In the genomic region with DNA sequence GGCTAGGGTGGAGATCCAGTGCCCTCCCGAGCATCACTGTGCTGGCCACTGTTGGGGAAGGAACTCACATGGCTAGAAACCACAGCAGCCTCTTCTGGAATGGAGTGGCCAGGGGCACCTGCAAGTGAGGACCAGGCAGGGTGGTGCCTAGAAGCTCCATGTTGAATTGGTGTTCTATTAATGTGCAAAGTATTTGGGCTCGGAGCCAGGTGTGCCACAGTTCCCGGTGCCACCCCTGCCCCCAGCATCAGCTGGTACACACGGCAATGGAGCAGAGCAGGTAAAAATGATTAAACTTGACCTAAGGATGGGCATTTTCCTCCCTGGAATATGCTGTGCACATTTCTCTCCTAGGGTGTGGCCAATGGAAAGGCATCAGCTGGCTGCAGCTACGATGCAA, we compare ENCODE assay signal across 20 mouse cellular contexts. TPM values are rescaled to one million over a fixed set of nuclear protein-coding genes. Genes with fewer than 3 reads are reported as not detected.
DNase-seq lines count a peak whose midpoint lies in the region; ATAC-seq and TF ChIP-seq lines count a peak whose summit lies in the region.
"Had no signal": no experiment of that assay in that cellular context is flagged by ENCODE, and none has a peak within 500 bp of the region (broad histone marks: within the 10 kb centered on the region; RNA-seq: fewer than 3 reads in every experiment).

No protein-coding gene starts in this region.

- no peaks in the 10 kb centered on the region for H3K9me3 ChIP-seq in heart, embryonic 10.5 days
- no peaks in the 10 kb centered on the region for H3K9me3 ChIP-seq in kidney, postnatal 0 days (replicated peaks; ENCODE audit: low read length)
- no peaks in the 10 kb centered on the region for H3K9me3 ChIP-seq in kidney, embryonic 14.5 days (ENCODE audit: control insufficient read depth, low read length)
- H3K9me3 ChIP-seq: embryonic facial prominence, embryonic 15.5 days; forebrain, embryonic 10.5 days; heart, embryonic 12.5 days; hindbrain, embryonic 12.5 days had no signal

- WGBS in heart, embryonic 10.5 days: 86% methylated on average over 5 of the region's 5 CpGs
- 63% methylated on average over 5 of the region's 5 CpGs for WGBS in kidney, postnatal 0 days
- WGBS in kidney, embryonic 14.5 days: 89% methylated on average over 5 of the region's 5 CpGs

- no peak overlapping the region for H3K9ac ChIP-seq in kidney, postnatal 0 days (ENCODE audit: low read depth, low read length)
- no peak overlapping the region for H3K9ac ChIP-seq in kidney, embryonic 14.5 days (ENCODE audit: low read depth, low read length)
- H3K9ac ChIP-seq: embryonic facial prominence, embryonic 15.5 days; heart, embryonic 12.5 days; hindbrain, embryonic 12.5 days had no signal

- ATAC-seq in kidney, postnatal 0 days (replicated peaks; ENCODE audit: low FRiP score, low read depth): 0 out of 2 replicates have a peak, but pooled peaks have one; percentile 22
- ATAC-seq in kidney, embryonic 14.5 days (ENCODE audit: low FRiP score, low TSS enrichment): no peak
- ATAC-seq: forebrain, embryonic 14.5 days; hindbrain, embryonic 16.5 days had no signal

- no peak overlapping the region for H3K27ac ChIP-seq in heart, embryonic 10.5 days
- H3K27ac ChIP-seq in kidney, postnatal 0 days: no peak overlapping the region
- H3K27ac ChIP-seq in kidney, embryonic 14.5 days (ENCODE audit: low read depth, low read length): no peak overlapping the region
- H3K27ac ChIP-seq: embryonic facial prominence, embryonic 15.5 days; forebrain, embryonic 10.5 days; heart, adult 2 months; hindbrain, embryonic 12.5 days had no signal

- no peak overlapping the region for H3K4me2 ChIP-seq in kidney, postnatal 0 days (ENCODE audit: low read length)
- no peak overlapping the region for H3K4me2 ChIP-seq in kidney, embryonic 14.5 days (replicated peaks; ENCODE audit: low read depth, low read length)
- H3K4me2 ChIP-seq: embryonic facial prominence, embryonic 15.5 days; heart, embryonic 12.5 days; hindbrain, embryonic 12.5 days had no signal

- no peak for TF ChIP-seq CTCF in kidney, postnatal 0 days (IDR thresholded peaks at IDR 0.05; ENCODE audit: low read depth)

- peaks cover 40% of the 10 kb centered on the region for H3K4me1 ChIP-seq in heart, embryonic 10.5 days
- H3K4me1 ChIP-seq in kidney, postnatal 0 days (replicated peaks; ENCODE audit: insufficient read depth, low read length): peaks cover 28% of the 10 kb centered on the region
- peaks cover 52% of the 10 kb centered on the region for H3K4me1 ChIP-seq in kidney, embryonic 14.5 days (ENCODE audit: control insufficient read depth, insufficient read depth, low read length)

- DNase-seq in heart, postnatal 4 days: peak; percentile 31
- no peak for DNase-seq in heart, embryonic 10.5 days (ENCODE audit: low spot score)
- DNase-seq in kidney, postnatal 0 days (ENCODE audit: low spot score): no peak
- DNase-seq in kidney, postnatal 25 days: peak; percentile 48 to 63
- no peak for DNase-seq in neural tube, embryonic 10.5 days (ENCODE audit: extremely low spot score, low spot score)
- DNase-seq: adrenal gland, adult 8-10 months; adrenal gland, postnatal 36 days; cerebellum, adult 8-10 months; cerebellum, postnatal 14 days; embryo, embryonic 11 days; heart, adult 2 months had no signal

- H3K36me3 ChIP-seq in heart, embryonic 10.5 days: peaks cover 9% of the 10 kb centered on the region; the same call in 1 of the 2 replicates
- 0 out of 2 replicates have a peak, but pooled peaks cover 5% of the 10 kb centered on the region for H3K36me3 ChIP-seq in kidney, postnatal 0 days (ENCODE audit: insufficient read depth, low read length)
- H3K36me3 ChIP-seq in kidney, embryonic 14.5 days (ENCODE audit: control insufficient read depth, insufficient read depth, low read length): no peaks in the 10 kb centered on the region
- H3K36me3 ChIP-seq: embryonic facial prominence, embryonic 15.5 days; hindbrain, embryonic 12.5 days had no signal

- H3K27me3 ChIP-seq in heart, embryonic 10.5 days (ENCODE audit: insufficient read depth, poor library complexity, severe bottlenecking): no peaks in the 10 kb centered on the region
- H3K27me3 ChIP-seq in kidney, postnatal 0 days (ENCODE audit: insufficient read depth, low read length): no peaks in the 10 kb centered on the region
- no peaks in the 10 kb centered on the region for H3K27me3 ChIP-seq in kidney, embryonic 14.5 days (ENCODE audit: control insufficient read depth, insufficient read depth, low read length)
- H3K27me3 ChIP-seq: CH12.LX; embryonic facial prominence, embryonic 15.5 days; heart, embryonic 12.5 days; hindbrain, embryonic 12.5 days had no signal

- H3K4me3 ChIP-seq in heart, embryonic 10.5 days: no peak overlapping the region
- H3K4me3 ChIP-seq in kidney, postnatal 0 days (replicated peaks; ENCODE audit: low read depth, low read length): no peak overlapping the region
- no peak overlapping the region for H3K4me3 ChIP-seq in kidney, embryonic 14.5 days (ENCODE audit: low read length)
- H3K4me3 ChIP-seq: embryonic facial prominence, embryonic 15.5 days; erythroblast, embryonic 14.5 days; forebrain, embryonic 10.5 days; heart, adult 2 months; heart, embryonic 12.5 days; hindbrain, embryonic 12.5 days had no signal

RNA-seq across cellular contexts. Expression of a gene that starts 14.0 kb away (rescaled TPM):
- 10 to 100 TPM; 31.0 to 33.3 TPM for total RNA-seq in heart, postnatal 4 days (2021)
- 7.2 and 9.6 TPM in 2 replicates for polyA plus RNA-seq in heart, embryonic 10.5 days (2016; fragmentation: Nextera tagmentation; extraction: Ambion mirVana)
- 11.1 and 11.6 TPM in 2 replicates for polyA plus RNA-seq in kidney, postnatal 0 days (2015; fragmentation: Nextera tagmentation; extraction: Ambion mirVana)
- 13.3 and 21.1 TPM in 2 replicates for polyA plus RNA-seq in kidney, embryonic 14.5 days (2014; fragmentation: Nextera tagmentation; extraction: Ambion mirVana)
- polyA plus RNA-seq: erythroblast, embryonic 14.5 days had no signal

RNA-seq across cellular contexts. Expression of a gene that starts 54.2 kb away (rescaled TPM):
- total RNA-seq in heart, postnatal 4 days (2021): 10 to 100 TPM; 49.5 to 65.6 TPM
- polyA plus RNA-seq in heart, embryonic 10.5 days (2016; fragmentation: Nextera tagmentation; extraction: Ambion mirVana): 62.7 and 71.3 TPM in 2 replicates
- polyA plus RNA-seq in kidney, postnatal 0 days (2015; fragmentation: Nextera tagmentation; extraction: Ambion mirVana): 42.1 and 42.5 TPM in 2 replicates
- polyA plus RNA-seq in kidney, embryonic 14.5 days (2014; fragmentation: Nextera tagmentation; extraction: Ambion mirVana): 87.3 and 98.8 TPM in 2 replicates

Comparison
In these comparisons a context has a peak if more than half of its experiments do, and no peak if none do; other contexts are left out.
1. DNase-seq: peak in heart, postnatal 4 days (single experiment) and kidney, postnatal 25 days (2 of 2); none in heart, embryonic 10.5 days (single experiment), kidney, postnatal 0 days (single experiment) and neural tube, embryonic 10.5 days (single experiment).